ENCODE assay signal across 8 mouse cellular contexts in genomic region chr2:70823926-70824800, GRCm38 (mm10). TPM values are rescaled to one million over a fixed set of nuclear protein-coding genes. Genes with fewer than 3 reads are reported as not detected.
DNase-seq lines count a peak whose midpoint lies in the region; ATAC-seq and TF ChIP-seq lines count a peak whose summit lies in the region.

No protein-coding gene starts in this region.

- no peaks in the 10 kb centered on the region for H3K36me3 ChIP-seq in heart, embryonic 13.5 days
- H3K36me3 ChIP-seq in limb, embryonic 10.5 days: no peaks in the 10 kb centered on the region
- H3K36me3 ChIP-seq in midbrain, embryonic 15.5 days (replicated peaks): no peaks in the 10 kb centered on the region

- no peak for TF ChIP-seq POLR2A in cerebellum, adult 2 months (IDR thresholded peaks at IDR 0.05; ENCODE audit: borderline replicate concordance, insufficient read depth, low read length)

- H3K27ac ChIP-seq in cerebellum, adult 2 months (ENCODE audit: insufficient read depth, low read length): peak overlapping the region; percentile 91; the same call in 1 of the 2 replicates
- H3K27ac ChIP-seq in heart, embryonic 13.5 days (replicated peaks): peak overlapping the region; percentile 100
- peak overlapping the region; percentile 99 for H3K27ac ChIP-seq in limb, embryonic 10.5 days
- peak overlapping the region; percentile 99 for H3K27ac ChIP-seq in midbrain, embryonic 15.5 days

- ATAC-seq in heart, embryonic 13.5 days (ENCODE audit: extremely low read depth, insufficient number of reproducible peaks, low FRiP score, low TSS enrichment): no peak
- no peak for ATAC-seq in midbrain, embryonic 15.5 days (replicated peaks)

- H3K4me3 ChIP-seq in cerebellum, adult 2 months (replicated peaks; ENCODE audit: insufficient read depth, low read depth, low read length): peak overlapping the region; percentile 92
- peak overlapping the region; percentile 93 for H3K4me3 ChIP-seq in heart, embryonic 13.5 days
- H3K4me3 ChIP-seq in limb, embryonic 10.5 days: peak overlapping the region; percentile 96
- peak overlapping the region; percentile 99 for H3K4me3 ChIP-seq in midbrain, embryonic 15.5 days

- peak overlapping the region; percentile 100 for H3K9ac ChIP-seq in heart, embryonic 13.5 days
- H3K9ac ChIP-seq in midbrain, embryonic 15.5 days: peak overlapping the region; percentile 91

- peak overlapping the region; percentile 86 for H3K4me2 ChIP-seq in heart, embryonic 13.5 days
- peak overlapping the region; percentile 58 for H3K4me2 ChIP-seq in midbrain, embryonic 15.5 days

- peak in 1 of 2 experiments; percentile 32 for DNase-seq in cerebellum, adult 2 months
- DNase-seq in cerebellum, adult 11-12 months: no peak
- DNase-seq in 3T3-L1 (ENCODE audit: low read depth, low spot score): peak; percentile 76
- peak; percentile 45 for DNase-seq in brain, embryonic 18.5 days (ENCODE audit: low read depth, low spot score)
- no peak for DNase-seq in limb, embryonic 10.5 days (ENCODE audit: low spot score)
- DNase-seq in gastrocnemius, postnatal 14 days: no peak

- intact Hi-C loops in gastrocnemius, postnatal 14 days (cut with DNase I; ENCODE audit: low total_unique reads): loop anchor here (5.0 to 10.0 kb wide), 2 partner anchors 37 to 119 kb away; no protein-coding TSS in a partner anchor

- no peaks in the 10 kb centered on the region for H3K9me3 ChIP-seq in heart, embryonic 13.5 days
- no peaks in the 10 kb centered on the region for H3K9me3 ChIP-seq in limb, embryonic 10.5 days (replicated peaks)
- no peaks in the 10 kb centered on the region for H3K9me3 ChIP-seq in midbrain, embryonic 15.5 days

- 1% methylated on average over 27 of the region's 27 CpGs for WGBS in cerebellum, adult 2 months
- 1% methylated on average over 27 of the region's 27 CpGs for whole genome bisulfite sequencing in heart, embryonic 13.5 days
- WGBS in limb, embryonic 10.5 days: under 1% methylated on average over 27 of the region's 27 CpGs
- WGBS in midbrain, embryonic 15.5 days: under 1% methylated on average over 27 of the region's 27 CpGs

- no peaks in the 10 kb centered on the region for H3K27me3 ChIP-seq in cerebellum, adult 2 months (ENCODE audit: control insufficient read depth, insufficient read depth, low read length)
- no peaks in the 10 kb centered on the region for H3K27me3 ChIP-seq in heart, embryonic 13.5 days (replicated peaks)
- H3K27me3 ChIP-seq in limb, embryonic 10.5 days (ENCODE audit: low read depth, poor library complexity, severe bottlenecking): no peaks in the 10 kb centered on the region
- no peaks in the 10 kb centered on the region for H3K27me3 ChIP-seq in midbrain, embryonic 15.5 days (replicated peaks)

- H3K4me1 ChIP-seq in cerebellum, adult 2 months (ENCODE audit: control insufficient read depth, insufficient read depth, low read length): no peaks in the 10 kb centered on the region; the same call in 1 of the 2 replicates
- peaks cover 44% of the 10 kb centered on the region for H3K4me1 ChIP-seq in heart, embryonic 13.5 days
- H3K4me1 ChIP-seq in limb, embryonic 10.5 days: peaks cover 15% of the 10 kb centered on the region
- peaks cover 13% of the 10 kb centered on the region for H3K4me1 ChIP-seq in midbrain, embryonic 15.5 days

- TF ChIP-seq CTCF in cerebellum, adult 2 months (IDR thresholded peaks at IDR 0.05; ENCODE audit: borderline replicate concordance, insufficient read depth, low read depth, low read length): no peak

RNA-seq across cellular contexts. Expression of gene Tlk1, which starts 1.4 kb away (rescaled TPM):
- 28.2 and 30.4 TPM in 2 replicates for polyA plus RNA-seq in cerebellum, adult 2 months (2012; rRNA removed)
- 18.0 and 18.8 TPM in 2 replicates for polyA plus RNA-seq in heart, embryonic 13.5 days (2015; fragmentation: Nextera tagmentation; extraction: Ambion mirVana)
- polyA plus RNA-seq in limb, embryonic 10.5 days (2016; fragmentation: Nextera tagmentation; extraction: Ambion mirVana): 27.6 and 28.0 TPM in 2 replicates
- 25.3 and 27.1 TPM in 2 replicates for polyA plus RNA-seq in midbrain, embryonic 15.5 days (2015; fragmentation: Nextera tagmentation; extraction: Ambion mirVana)
- 10 to 100 TPM; 26.7 to 31.5 TPM for total RNA-seq in gastrocnemius, postnatal 14 days (2021)

Comparison
In these comparisons a context has a peak if more than half of its experiments do, and no peak if none do; other contexts are left out.
1. DNase-seq: peak in 3T3-L1 (single experiment) and brain, embryonic 18.5 days (single experiment); none in cerebellum, adult 11-12 months (single experiment), limb, embryonic 10.5 days (single experiment) and gastrocnemius, postnatal 14 days (single experiment).
2. Peak in every context shown above with its lines, with median percentiles within 50 percentile points of each other: H3K27ac ChIP-seq and H3K4me3 ChIP-seq.